10 mouse cellular contexts compared by ENCODE assay signal in the genomic region with DNA sequence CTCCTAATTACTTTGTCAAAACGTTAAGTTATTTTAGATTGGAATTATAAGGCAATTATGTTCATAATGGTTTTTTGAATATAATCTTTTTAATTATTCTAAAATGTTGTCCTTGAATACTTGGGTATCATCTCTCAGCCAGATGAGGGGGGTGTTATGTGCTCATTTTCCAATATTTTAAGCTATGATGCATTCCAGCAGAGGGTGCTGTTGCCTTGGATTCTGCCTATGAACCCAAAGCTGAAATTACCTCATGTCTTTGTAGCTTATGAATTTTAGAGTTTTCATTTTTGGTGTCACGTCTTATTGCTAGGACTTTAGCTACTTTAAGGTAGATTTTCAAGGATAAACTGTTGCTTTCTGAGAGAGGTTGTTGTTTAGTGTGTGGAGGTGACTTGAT. TPM values are rescaled to one million over a fixed set of nuclear protein-coding genes. Genes with fewer than 3 reads are reported as not detected.
DNase-seq lines count a peak whose midpoint lies in the region; ATAC-seq and TF ChIP-seq lines count a peak whose summit lies in the region.
"Had no signal": no experiment of that assay in that cellular context is flagged by ENCODE, and none has a peak within 500 bp of the region (broad histone marks: within the 10 kb centered on the region; RNA-seq: fewer than 3 reads in every experiment).

No protein-coding gene starts in this region.

- H3K27me3 ChIP-seq in intestine, embryonic 14.5 days (replicated peaks; ENCODE audit: control insufficient read depth, insufficient read depth, low read length) = no peaks in the 10 kb centered on the region
- no peaks in the 10 kb centered on the region for H3K27me3 ChIP-seq in intestine, embryonic 16.5 days (replicated peaks; ENCODE audit: control insufficient read depth, insufficient read depth, low read length)
- no peaks in the 10 kb centered on the region for H3K27me3 ChIP-seq in Patski
- H3K27me3 ChIP-seq: embryonic facial prominence, embryonic 13.5 days; liver, embryonic 15.5 days had no signal

- H3K4me1 ChIP-seq in intestine, embryonic 14.5 days (replicated peaks; ENCODE audit: control insufficient read depth, insufficient read depth, low read length) = no peaks in the 10 kb centered on the region
- H3K4me1 ChIP-seq in intestine, embryonic 16.5 days (ENCODE audit: control insufficient read depth, insufficient read depth, low read length) = no peaks in the 10 kb centered on the region
- H3K4me1 ChIP-seq: embryonic facial prominence, embryonic 13.5 days had no signal

- in situ Hi-C loops in Patski (cut with MboI; ENCODE audit: low pct_unique_long_range_greater_than_20kb) = loop anchor here (10.0 kb wide), 3 partner anchors 810 to 970 kb away; no protein-coding TSS in a partner anchor

- CTCF ChIA-PET in Patski (lab: Charles Lee) = interaction anchor here (1.6 kb wide), 1 partner anchor 200 kb away, joined by 3 read pairs; no protein-coding TSS in a partner anchor

- H3K27ac ChIP-seq in intestine, embryonic 14.5 days (ENCODE audit: low read depth) = no peak overlapping the region
- H3K27ac ChIP-seq in intestine, embryonic 16.5 days (ENCODE audit: low read length) = no peak overlapping the region
- H3K27ac ChIP-seq: embryonic facial prominence, embryonic 13.5 days; liver, embryonic 15.5 days had no signal

- H3K36me3 ChIP-seq in intestine, embryonic 14.5 days (ENCODE audit: control insufficient read depth, insufficient read depth, low read length) = peaks cover 45% of the 10 kb centered on the region
- H3K36me3 ChIP-seq in intestine, embryonic 16.5 days (ENCODE audit: control insufficient read depth, insufficient read depth, low read length) = 0 out of 2 replicates have a peak, but pooled peaks cover 6% of the 10 kb centered on the region

- 67% methylated on average over 2 of the region's 2 CpGs for WGBS in intestine, embryonic 14.5 days
- WGBS in intestine, embryonic 16.5 days = 66% methylated on average over 2 of the region's 2 CpGs

- H3K9me3 ChIP-seq in intestine, embryonic 14.5 days (ENCODE audit: control insufficient read depth, low read length) = no peaks in the 10 kb centered on the region
- H3K9me3 ChIP-seq in intestine, embryonic 16.5 days (ENCODE audit: control insufficient read depth, low read length) = no peaks in the 10 kb centered on the region
- H3K9me3 ChIP-seq: embryonic facial prominence, embryonic 13.5 days; liver, embryonic 15.5 days had no signal

- no peak overlapping the region for H3K9ac ChIP-seq in intestine, embryonic 14.5 days (ENCODE audit: low read length)
- H3K9ac ChIP-seq in intestine, embryonic 16.5 days (ENCODE audit: low read depth, low read length) = no peak overlapping the region
- H3K9ac ChIP-seq: embryonic facial prominence, embryonic 13.5 days; liver, embryonic 15.5 days had no signal

- no peak for ATAC-seq in intestine, embryonic 14.5 days (replicated peaks; ENCODE audit: low FRiP score, low TSS enrichment, low read depth)
- no peak for ATAC-seq in intestine, embryonic 16.5 days
- no peak for ATAC-seq in Patski

- no peak overlapping the region for H3K4me2 ChIP-seq in intestine, embryonic 14.5 days (ENCODE audit: low read length)
- H3K4me2 ChIP-seq in intestine, embryonic 16.5 days (ENCODE audit: low read depth, low read length) = no peak overlapping the region
- H3K4me2 ChIP-seq: embryonic facial prominence, embryonic 13.5 days; liver, embryonic 15.5 days had no signal

- TF ChIP-seq CTCF in Patski (IDR thresholded peaks at IDR 0.05) = peak; percentile 67

- H3K4me3 ChIP-seq in intestine, embryonic 14.5 days (ENCODE audit: low read depth, low read length) = no peak overlapping the region
- no peak overlapping the region for H3K4me3 ChIP-seq in intestine, embryonic 16.5 days (ENCODE audit: low read length)
- H3K4me3 ChIP-seq: embryonic facial prominence, embryonic 13.5 days; liver, embryonic 15.5 days had no signal

- POLR2A ChIA-PET in Patski (lab: Charles Lee) = no interaction called here

- peak; percentile 67 for DNase-seq in intestine, embryonic 14.5 days (ENCODE audit: low spot score)
- DNase-seq in A20 (ENCODE audit: low read depth, low spot score) (peak; percentile 52), Patski (ENCODE audit: low read depth, low spot score) (no peak)
- DNase-seq in embryo, embryonic 9.5 days (ENCODE audit: extremely low spot score) = peak; percentile 25
- peak; percentile 63 for DNase-seq in layer of hippocampus, adult 9-10 months (ENCODE audit: low spot score)
- DNase-seq in right cerebral cortex, adult 18-20 months = peak; percentile 67
- no peak for DNase-seq in neural tube, embryonic 10.5 days (ENCODE audit: extremely low spot score, low spot score)

RNA-seq across cellular contexts. Expression of a gene that starts 44.2 kb away (rescaled TPM):
- polyA plus RNA-seq in intestine, embryonic 14.5 days (2014; fragmentation: Nextera tagmentation; extraction: Ambion mirVana) = 7.4 and 9.3 TPM in 2 replicates
- 2.8 and 3.3 TPM in 2 replicates for polyA plus RNA-seq in intestine, embryonic 16.5 days (2015; fragmentation: Nextera tagmentation; extraction: Ambion mirVana)
- 27.9 TPM for polyA plus RNA-seq in Patski (2021)

Comparison
In these comparisons a context has a peak if more than half of its experiments do, and no peak if none do; other contexts are left out.
1. DNase-seq: peak in intestine, embryonic 14.5 days (single experiment), A20 (single experiment), embryo, embryonic 9.5 days (single experiment), layer of hippocampus, adult 9-10 months (single experiment) and right cerebral cortex, adult 18-20 months (single experiment); none in Patski (single experiment) and neural tube, embryonic 10.5 days (single experiment).